Mouse (Mus musculus): ENCODE measurements around the gene Hook2.

- TF ChIP-seq GATA1 (IDR thresholded peaks at IDR 0.05; ENCODE audit: low read length) (no peak), TAL1 (IDR thresholded peaks at IDR 0.05; ENCODE audit: low read length) (no peak)
Observed at GRCm38 (mm10) chr8:85025098-85025932, 34.9 kb downstream of the Hook2 start, which contains the start of gene Asna1.

All from erythroblast, embryonic 14.5 days (primary cell).